9 mouse cellular contexts compared by ENCODE assay signal in genomic region chr5:127481416-127481815, GRCm38 (mm10).
DNase-seq lines count a peak whose midpoint lies in the region; ATAC-seq lines count a peak whose summit lies in the region.
"Had no signal": no experiment of that assay in that cellular context is flagged by ENCODE, and none has a peak within 500 bp of the region (broad histone marks: within the 10 kb centered on the region; RNA-seq: fewer than 3 reads in every experiment).

No protein-coding gene starts in this region.

- intact Hi-C loops in heart, postnatal 36 days (cut with DNase I), result loop anchor here (2.0 kb wide), 2 partner anchors 29 to 321 kb away; no protein-coding TSS in a partner anchor

- H3K27ac ChIP-seq in kidney, embryonic 16.5 days (ENCODE audit: low read length), result no peak overlapping the region
- H3K27ac ChIP-seq: midbrain, embryonic 12.5 days had no signal

- no peak overlapping the region for H3K4me2 ChIP-seq in kidney, embryonic 16.5 days (replicated peaks; ENCODE audit: low read depth, low read length)
- H3K4me2 ChIP-seq: midbrain, embryonic 12.5 days had no signal

- no peak for ATAC-seq in kidney, embryonic 16.5 days (ENCODE audit: low FRiP score, low TSS enrichment)
- 0 out of 2 replicates have a peak, but pooled peaks have one; percentile 32 for ATAC-seq in megakaryocyte progenitor cell, adult 5-6 weeks (replicated peaks; ENCODE audit: poor library complexity)
- no peak for ATAC-seq in monocyte, adult 5-6 weeks (replicated peaks; ENCODE audit: insufficient number of reproducible peaks, low FRiP score, low TSS enrichment, poor library complexity, severe bottlenecking)

- peaks cover 10% of the 10 kb centered on the region for H3K4me1 ChIP-seq in kidney, embryonic 16.5 days (ENCODE audit: insufficient read depth, low read length)

- H3K4me3 ChIP-seq in kidney, embryonic 16.5 days (ENCODE audit: low read length), result no peak overlapping the region
- H3K4me3 ChIP-seq: midbrain, embryonic 12.5 days had no signal

- peak; percentile 12 for DNase-seq in kidney, adult 11 months
- DNase-seq in 3T3-L1 (ENCODE audit: low read depth, low spot score), result peak; percentile 26
- peak; percentile 31 for DNase-seq in NIH3T3 (ENCODE audit: low read depth)
- DNase-seq in cerebellum, postnatal 14 days, result peak; percentile 80 to 88
- DNase-seq in heart, postnatal 36 days, result peak; percentile 33 to 64

- 47% methylated on average over 5 of the region's 5 CpGs for WGBS in kidney, embryonic 16.5 days

- H3K9me3 ChIP-seq in kidney, embryonic 16.5 days (ENCODE audit: low read length), result no peaks in the 10 kb centered on the region
- H3K9me3 ChIP-seq: midbrain, embryonic 12.5 days had no signal

- H3K27me3 ChIP-seq in kidney, embryonic 16.5 days (ENCODE audit: insufficient read depth, low read length), result no peaks in the 10 kb centered on the region
- H3K27me3 ChIP-seq: midbrain, embryonic 12.5 days had no signal

- H3K9ac ChIP-seq in kidney, embryonic 16.5 days (replicated peaks; ENCODE audit: low read length), result no peak overlapping the region
- H3K9ac ChIP-seq: midbrain, embryonic 12.5 days had no signal

- H3K36me3 ChIP-seq in kidney, embryonic 16.5 days (ENCODE audit: insufficient read depth, low read length), result no peaks in the 10 kb centered on the region
- H3K36me3 ChIP-seq: midbrain, embryonic 12.5 days had no signal

Comparison
In these comparisons a context has a peak if more than half of its experiments do, and no peak if none do; other contexts are left out.
1. DNase-seq: peak in every context shown above with its lines; median percentile 84 in cerebellum, postnatal 14 days; 48 in heart, postnatal 36 days; 31 in NIH3T3; 26 in 3T3-L1; 12 in kidney, adult 11 months.